ENCODE assay signal across 13 mouse cellular contexts in genomic region chr9:48833493-48833892, GRCm38 (mm10). TPM values are rescaled to one million over a fixed set of nuclear protein-coding genes. Genes with fewer than 3 reads are reported as not detected.
DNase-seq lines count a peak whose midpoint lies in the region; ATAC-seq and TF ChIP-seq lines count a peak whose summit lies in the region.
"Had no signal": no experiment of that assay in that cellular context is flagged by ENCODE, and none has a peak within 500 bp of the region (broad histone marks: within the 10 kb centered on the region; RNA-seq: fewer than 3 reads in every experiment).

No protein-coding gene starts in this region.

- no peak for DNase-seq in forebrain, postnatal 0 days
- DNase-seq in forebrain, embryonic 11.5 days (ENCODE audit: low spot score), result no peak
- no peak for DNase-seq in midbrain, embryonic 11.5 days (ENCODE audit: low spot score, missing footprints)
- DNase-seq in c-Kit-positive CD71-positive TER-119-positive erythroid progenitor cells, embryonic 14.5 days (ENCODE audit: low spot score), result no peak
- DNase-seq: adrenal gland, postnatal 36 days; cerebellum, adult 11 months; kidney, adult 9 months; thymus, postnatal 25 days had no signal

- H3K27me3 ChIP-seq in forebrain, postnatal 0 days (ENCODE audit: insufficient read depth, low read length), result peaks cover 16% of the 10 kb centered on the region
- peaks cover 8% of the 10 kb centered on the region for H3K27me3 ChIP-seq in forebrain, embryonic 11.5 days (ENCODE audit: control insufficient read depth, insufficient read depth, low read length)
- H3K27me3 ChIP-seq in intestine, postnatal 0 days (replicated peaks; ENCODE audit: control insufficient read depth, insufficient read depth, low read length), result peaks cover 61% of the 10 kb centered on the region
- peaks cover 57% of the 10 kb centered on the region for H3K27me3 ChIP-seq in intestine, embryonic 15.5 days (replicated peaks)
- H3K27me3 ChIP-seq in midbrain, embryonic 11.5 days (ENCODE audit: control insufficient read depth, insufficient read depth, low read length), result no peaks in the 10 kb centered on the region; the same call in 1 of the 2 replicates
- H3K27me3 ChIP-seq in midbrain, embryonic 16.5 days (ENCODE audit: control insufficient read depth, insufficient read depth, low read depth, low read length), result no peaks in the 10 kb centered on the region; the same call in 1 of the 2 replicates
- 0 out of 2 replicates have a peak, but pooled peaks cover 2% of the 10 kb centered on the region for H3K27me3 ChIP-seq in neural tube, embryonic 14.5 days (ENCODE audit: control insufficient read depth, insufficient read depth, low read length)

- H3K4me3 ChIP-seq in forebrain, postnatal 0 days (ENCODE audit: low read depth, low read length), result no peak overlapping the region
- no peak overlapping the region for H3K4me3 ChIP-seq in forebrain, embryonic 11.5 days (ENCODE audit: low read depth, low read length)
- no peak overlapping the region for H3K4me3 ChIP-seq in intestine, postnatal 0 days (ENCODE audit: low read depth, low read length)
- no peak overlapping the region for H3K4me3 ChIP-seq in intestine, embryonic 15.5 days (replicated peaks)
- H3K4me3 ChIP-seq in midbrain, embryonic 11.5 days (ENCODE audit: low read depth, low read length), result peak overlapping the region; percentile 75; the same call in 1 of the 2 replicates
- no peak overlapping the region for H3K4me3 ChIP-seq in midbrain, embryonic 16.5 days (ENCODE audit: low read depth, low read length)
- H3K4me3 ChIP-seq in neural tube, embryonic 14.5 days (ENCODE audit: low read depth, low read length), result 0 out of 2 replicates have a peak overlapping the region, but pooled peaks have one; percentile 2

- peaks cover 14% of the 10 kb centered on the region for H3K4me1 ChIP-seq in forebrain, postnatal 0 days (ENCODE audit: insufficient read depth)
- peaks cover 12% of the 10 kb centered on the region for H3K4me1 ChIP-seq in forebrain, embryonic 11.5 days (replicated peaks; ENCODE audit: control insufficient read depth, insufficient read depth, low read length)
- no peaks in the 10 kb centered on the region for H3K4me1 ChIP-seq in intestine, postnatal 0 days (replicated peaks; ENCODE audit: control insufficient read depth, insufficient read depth, low read length)
- peaks cover 27% of the 10 kb centered on the region for H3K4me1 ChIP-seq in intestine, embryonic 15.5 days (replicated peaks)
- peaks cover 43% of the 10 kb centered on the region for H3K4me1 ChIP-seq in midbrain, embryonic 11.5 days (ENCODE audit: control insufficient read depth, insufficient read depth, low read length)
- H3K4me1 ChIP-seq in midbrain, embryonic 16.5 days (ENCODE audit: control insufficient read depth, insufficient read depth, low read length), result peaks cover 14% of the 10 kb centered on the region
- peaks cover 22% of the 10 kb centered on the region; the same call in 1 of the 2 replicates for H3K4me1 ChIP-seq in neural tube, embryonic 14.5 days (ENCODE audit: control insufficient read depth, insufficient read depth, low read length)

- H3K36me3 ChIP-seq in forebrain, postnatal 0 days (ENCODE audit: insufficient read depth), result 0 out of 2 replicates have a peak, but pooled peaks cover 5% of the 10 kb centered on the region
- no peaks in the 10 kb centered on the region; the same call in 1 of the 2 replicates for H3K36me3 ChIP-seq in forebrain, embryonic 11.5 days (ENCODE audit: control insufficient read depth, insufficient read depth, low read length)
- peaks cover 12% of the 10 kb centered on the region; the same call in 1 of the 2 replicates for H3K36me3 ChIP-seq in intestine, postnatal 0 days (ENCODE audit: control insufficient read depth, insufficient read depth)
- no peaks in the 10 kb centered on the region for H3K36me3 ChIP-seq in intestine, embryonic 15.5 days
- peaks cover 13% of the 10 kb centered on the region for H3K36me3 ChIP-seq in midbrain, embryonic 11.5 days (ENCODE audit: control insufficient read depth, insufficient read depth, low read length)
- no peaks in the 10 kb centered on the region for H3K36me3 ChIP-seq in midbrain, embryonic 16.5 days (ENCODE audit: control insufficient read depth, insufficient read depth, low read length)
- H3K36me3 ChIP-seq in neural tube, embryonic 14.5 days (ENCODE audit: control insufficient read depth, insufficient read depth, low read length), result no peaks in the 10 kb centered on the region
- H3K36me3 ChIP-seq: limb, embryonic 13.5 days had no signal

- H3K9ac ChIP-seq in forebrain, postnatal 0 days, result no peak overlapping the region
- H3K9ac ChIP-seq in forebrain, embryonic 11.5 days (ENCODE audit: low read length), result no peak overlapping the region
- H3K9ac ChIP-seq in intestine, postnatal 0 days (ENCODE audit: low read depth, low read length), result no peak overlapping the region
- H3K9ac ChIP-seq in intestine, embryonic 15.5 days, result no peak overlapping the region
- H3K9ac ChIP-seq in midbrain, embryonic 11.5 days (ENCODE audit: low read length), result no peak overlapping the region
- no peak overlapping the region for H3K9ac ChIP-seq in midbrain, embryonic 16.5 days (ENCODE audit: low read depth, low read length)
- H3K9ac ChIP-seq in neural tube, embryonic 14.5 days (replicated peaks; ENCODE audit: low read depth, low read length), result no peak overlapping the region
- H3K9ac ChIP-seq: limb, embryonic 13.5 days had no signal

- H3K4me2 ChIP-seq in forebrain, postnatal 0 days (ENCODE audit: low read depth), result peak overlapping the region; percentile 99
- H3K4me2 ChIP-seq in forebrain, embryonic 11.5 days (ENCODE audit: low read depth, low read length, severe bottlenecking), result no peak overlapping the region
- peak overlapping the region; percentile 90 for H3K4me2 ChIP-seq in intestine, postnatal 0 days (replicated peaks; ENCODE audit: low read depth)
- no peak overlapping the region for H3K4me2 ChIP-seq in intestine, embryonic 15.5 days (replicated peaks)
- H3K4me2 ChIP-seq in midbrain, embryonic 11.5 days, result peak overlapping the region; percentile 65
- no peak overlapping the region for H3K4me2 ChIP-seq in midbrain, embryonic 16.5 days (ENCODE audit: low read length)
- peak overlapping the region; percentile 98; the same call in 1 of the 2 replicates for H3K4me2 ChIP-seq in neural tube, embryonic 14.5 days (ENCODE audit: low read depth, low read length)

- no peaks in the 10 kb centered on the region for H3K9me3 ChIP-seq in forebrain, postnatal 0 days (ENCODE audit: low read length)
- H3K9me3 ChIP-seq in forebrain, embryonic 11.5 days (ENCODE audit: control insufficient read depth, low read length), result no peaks in the 10 kb centered on the region
- H3K9me3 ChIP-seq in intestine, postnatal 0 days (ENCODE audit: control insufficient read depth), result no peaks in the 10 kb centered on the region
- H3K9me3 ChIP-seq in intestine, embryonic 15.5 days, result no peaks in the 10 kb centered on the region
- H3K9me3 ChIP-seq in midbrain, embryonic 11.5 days (ENCODE audit: control insufficient read depth, low read length), result no peaks in the 10 kb centered on the region
- no peaks in the 10 kb centered on the region for H3K9me3 ChIP-seq in midbrain, embryonic 16.5 days (replicated peaks; ENCODE audit: control insufficient read depth, low read length, poor library complexity, severe bottlenecking)
- H3K9me3 ChIP-seq in neural tube, embryonic 14.5 days (ENCODE audit: control insufficient read depth, low read length), result no peaks in the 10 kb centered on the region
- H3K9me3 ChIP-seq: limb, embryonic 13.5 days had no signal

- no peak for ATAC-seq in forebrain, postnatal 0 days
- ATAC-seq in forebrain, embryonic 11.5 days (replicated peaks; ENCODE audit: low FRiP score), result no peak
- ATAC-seq in intestine, postnatal 0 days, result no peak
- no peak for ATAC-seq in intestine, embryonic 15.5 days
- ATAC-seq in midbrain, embryonic 11.5 days (ENCODE audit: low FRiP score), result no peak
- no peak for ATAC-seq in midbrain, embryonic 16.5 days
- no peak for ATAC-seq in neural tube, embryonic 14.5 days (ENCODE audit: low read depth)

- 95% methylated on average over 11 of the region's 11 CpGs for whole genome bisulfite sequencing in forebrain, postnatal 0 days
- WGBS in forebrain, embryonic 11.5 days, result 89% methylated on average over 11 of the region's 11 CpGs
- WGBS in intestine, postnatal 0 days, result 94% methylated on average over 11 of the region's 11 CpGs
- WGBS in intestine, embryonic 15.5 days, result 91% methylated on average over 11 of the region's 11 CpGs
- WGBS in midbrain, embryonic 11.5 days, result 87% methylated on average over 11 of the region's 11 CpGs
- 92% methylated on average over 11 of the region's 11 CpGs for WGBS in midbrain, embryonic 16.5 days
- 93% methylated on average over 11 of the region's 11 CpGs for WGBS in neural tube, embryonic 14.5 days

- TF ChIP-seq CTCF in forebrain, postnatal 0 days (IDR thresholded peaks at IDR 0.05; ENCODE audit: low read depth), result no peak
- no peak for TF ChIP-seq CTCF in intestine, postnatal 0 days (IDR thresholded peaks at IDR 0.05; ENCODE audit: low read depth)

- no peak overlapping the region for H3K27ac ChIP-seq in forebrain, postnatal 0 days (ENCODE audit: low read depth, low read length)
- no peak overlapping the region for H3K27ac ChIP-seq in forebrain, embryonic 11.5 days (ENCODE audit: low read depth, low read length)
- H3K27ac ChIP-seq in intestine, postnatal 0 days (ENCODE audit: low read depth, low read length), result no peak overlapping the region
- H3K27ac ChIP-seq in intestine, embryonic 15.5 days, result no peak overlapping the region
- H3K27ac ChIP-seq in midbrain, embryonic 11.5 days (ENCODE audit: low read depth, low read length), result no peak overlapping the region
- H3K27ac ChIP-seq in midbrain, embryonic 16.5 days (ENCODE audit: low read length), result no peak overlapping the region
- H3K27ac ChIP-seq in neural tube, embryonic 14.5 days (ENCODE audit: low read depth, low read length), result no peak overlapping the region
- H3K27ac ChIP-seq: limb, embryonic 13.5 days had no signal

RNA-seq across cellular contexts. Expression of gene Zbtb16, which starts 2.5 kb away (rescaled TPM):
- total RNA-seq in forebrain, postnatal 0 days (2014; rRNA removed), result 8.2 and 12.6 TPM in 2 replicates
- polyA plus RNA-seq in forebrain, postnatal 0 days (2015; fragmentation: Nextera tagmentation; extraction: Ambion mirVana), result 4.7 and 6.8 TPM in 2 replicates
- polyA plus RNA-seq in forebrain, embryonic 11.5 days (2014; fragmentation: Nextera tagmentation; extraction: Ambion mirVana), result 6.6 TPM in 2 replicates
- polyA plus RNA-seq in intestine, postnatal 0 days (2015; fragmentation: Nextera tagmentation; extraction: Ambion mirVana), result 0.61 and 0.91 TPM in 2 replicates
- 2.0 and 2.4 TPM in 2 replicates for polyA plus RNA-seq in intestine, embryonic 15.5 days (2015; fragmentation: Nextera tagmentation; extraction: Ambion mirVana)
- 14.0 and 15.0 TPM in 2 replicates for polyA plus RNA-seq in midbrain, embryonic 11.5 days (2014; fragmentation: Nextera tagmentation; extraction: Ambion mirVana)
- polyA plus RNA-seq in midbrain, embryonic 16.5 days (2015; fragmentation: Nextera tagmentation; extraction: Ambion mirVana), result 5.4 and 6.4 TPM in 2 replicates
- 8.9 and 12.0 TPM in 2 replicates for polyA plus RNA-seq in neural tube, embryonic 14.5 days (2014; fragmentation: Nextera tagmentation; extraction: Ambion mirVana)

Comparison
In these comparisons a context has a peak if more than half of its experiments do, and no peak if none do; other contexts are left out.
1. H3K4me2 ChIP-seq: peak in forebrain, postnatal 0 days (single experiment), intestine, postnatal 0 days (single experiment), midbrain, embryonic 11.5 days (single experiment) and neural tube, embryonic 14.5 days (single experiment); none in forebrain, embryonic 11.5 days (single experiment), intestine, embryonic 15.5 days (single experiment) and midbrain, embryonic 16.5 days (single experiment).
2. H3K4me3 ChIP-seq: peak in midbrain, embryonic 11.5 days (single experiment) and neural tube, embryonic 14.5 days (single experiment); none in forebrain, postnatal 0 days (single experiment), forebrain, embryonic 11.5 days (single experiment), intestine, postnatal 0 days (single experiment), intestine, embryonic 15.5 days (single experiment) and midbrain, embryonic 16.5 days (single experiment).